Mouse (Mus musculus): Measurements from ENCODE around the gene Zfp58.
"Not testable (repeated sequence)": the region's sequence is repeated elsewhere in the genome, so short reads cannot be mapped to it uniquely, and the experiment has no call there.

The Zfp58 gene

DNA sequence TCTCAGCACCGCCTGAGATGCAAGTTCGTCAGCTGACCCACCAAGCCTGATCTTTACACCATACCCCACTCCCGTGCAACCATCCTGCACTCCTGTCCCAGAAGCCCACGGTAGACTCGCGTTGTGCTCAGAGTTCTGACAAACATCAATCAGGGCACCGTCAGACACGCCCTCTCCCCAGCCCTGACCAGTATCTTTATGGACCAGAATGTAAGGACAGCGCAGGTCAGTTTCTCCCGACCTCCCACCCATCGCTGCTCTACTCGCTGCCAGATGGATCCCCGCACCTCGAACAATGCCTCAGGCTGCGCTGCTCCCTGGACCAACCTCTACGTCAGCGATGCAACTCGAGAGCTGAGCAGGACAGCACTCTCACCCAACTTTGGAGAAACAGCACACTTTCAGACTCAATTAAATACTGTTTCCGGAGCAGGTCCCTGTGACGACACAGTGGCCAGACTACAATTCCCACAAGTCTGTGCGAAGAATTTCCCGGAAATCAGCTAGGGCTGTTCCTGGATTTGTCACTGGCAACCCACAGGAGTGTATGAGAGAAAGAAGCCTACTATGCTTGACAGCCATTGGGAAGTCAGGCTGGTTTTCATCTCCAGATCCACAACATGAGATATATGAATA, at the start of gene Zfp58:
TSS of gene Zfp58 (minus strand) at position 472 of the 636 bp plus-strand sequence.
- DNase-seq (ENCODE audit: inconsistent ontology term), result peak; percentile 84

DNA sequence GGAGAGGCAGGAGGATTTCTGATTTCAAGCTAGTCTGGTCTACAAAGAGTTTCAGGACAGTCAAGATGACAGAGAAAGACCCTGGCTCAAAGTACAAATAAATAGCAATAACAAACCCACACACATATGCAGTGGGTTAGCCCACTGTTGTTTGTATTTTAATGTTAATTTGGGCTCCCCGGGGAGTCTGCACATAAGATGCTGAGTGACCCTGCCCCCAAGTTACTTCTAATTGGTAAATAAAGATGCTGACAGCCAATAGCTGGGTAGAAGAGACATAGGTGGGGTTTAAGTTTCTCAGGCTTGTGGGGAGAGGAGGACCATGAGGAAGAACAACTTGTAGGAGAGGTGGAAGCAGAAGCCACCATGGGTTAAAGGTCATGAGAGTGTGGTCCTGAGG, 45.6 kb upstream of the Zfp58 start:
- no peak for DNase-seq (ENCODE audit: inconsistent ontology term)

- DNase-seq (ENCODE audit: inconsistent ontology term), result no peak
Observed at GRCm38 (mm10) chr13:67527049-67527730, 26.8 kb upstream of the Zfp58 start.

DNA sequence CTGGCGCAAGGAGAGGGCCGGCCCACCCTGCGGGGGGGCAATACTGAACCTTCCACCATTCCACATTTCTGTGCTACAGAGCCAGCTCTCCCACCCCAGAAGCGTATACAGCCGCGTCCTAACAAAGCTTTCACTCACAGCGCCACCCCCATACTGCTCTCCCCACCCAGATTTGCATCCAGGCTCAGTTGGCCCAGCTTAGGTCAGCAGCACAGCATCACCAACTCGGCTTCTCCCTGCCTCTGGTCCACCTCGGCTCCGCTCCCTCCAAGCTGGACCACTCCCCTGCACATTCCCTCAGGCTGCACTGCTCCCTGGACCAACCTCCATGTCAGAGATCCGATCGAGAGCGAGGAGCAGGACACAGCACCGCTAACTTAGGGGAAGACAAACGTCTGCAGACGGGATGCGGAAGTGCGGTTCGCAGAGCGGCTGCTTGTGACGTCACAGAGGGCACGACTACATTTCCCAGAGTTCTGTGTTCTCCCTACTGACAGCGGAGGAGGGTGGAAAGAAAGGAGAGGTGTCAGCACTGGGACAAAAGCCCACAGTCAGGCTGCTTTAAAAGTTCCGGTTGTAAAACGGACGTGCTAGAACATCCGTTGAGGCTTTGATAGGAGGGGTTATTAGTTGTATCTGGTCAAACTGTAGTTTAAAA, 25.5 kb upstream of the Zfp58 start, which contains the start of the genes Gm26965 and Zfp87:
TSS of gene Gm26965 (minus strand) at position 399 of the 658 bp plus-strand sequence.
TSS of gene Zfp87 (minus strand) at position 425 of the 658 bp plus-strand sequence.
- peak; percentile 93 for DNase-seq (ENCODE audit: inconsistent ontology term)

GRCm38 (mm10) chr13:67500908-67501307, 553 bp upstream of the Zfp58 start:
- DNase-seq (ENCODE audit: inconsistent ontology term), result no peak

DNA sequence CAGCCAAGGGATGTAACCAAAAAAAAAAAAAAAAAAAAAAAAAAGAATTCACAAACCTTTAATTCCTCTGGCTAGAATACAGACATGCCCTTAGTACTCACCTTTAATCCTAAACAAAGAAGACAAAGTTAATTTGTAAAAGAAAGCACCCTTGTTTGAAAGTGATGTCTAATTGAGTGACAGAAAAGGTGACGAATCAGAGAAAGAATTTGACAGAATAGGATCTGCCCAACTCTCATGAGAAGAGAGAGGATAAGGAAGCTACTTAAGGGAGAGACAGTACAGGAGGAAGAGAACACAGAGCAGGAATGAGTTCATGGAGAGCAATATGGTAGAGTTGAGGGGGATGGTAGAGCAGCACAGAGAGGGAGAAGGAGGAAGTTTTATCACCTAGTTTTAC, 4.7 kb downstream of the Zfp58 start:
- no peak for DNase-seq (ENCODE audit: inconsistent ontology term)

- DNase-seq (ENCODE audit: inconsistent ontology term), result no peak
Observed at GRCm38 (mm10) chr13:67484424-67484811, 15.9 kb downstream of the Zfp58 start.

GRCm38 (mm10) chr13:67483625-67484423, 16.5 kb downstream of the Zfp58 start, which contains the start of gene Zfp874b:
Zfp874b (minus strand) TSS chr13:67484258.
- peak; percentile 80 for DNase-seq (ENCODE audit: inconsistent ontology term)

DNA sequence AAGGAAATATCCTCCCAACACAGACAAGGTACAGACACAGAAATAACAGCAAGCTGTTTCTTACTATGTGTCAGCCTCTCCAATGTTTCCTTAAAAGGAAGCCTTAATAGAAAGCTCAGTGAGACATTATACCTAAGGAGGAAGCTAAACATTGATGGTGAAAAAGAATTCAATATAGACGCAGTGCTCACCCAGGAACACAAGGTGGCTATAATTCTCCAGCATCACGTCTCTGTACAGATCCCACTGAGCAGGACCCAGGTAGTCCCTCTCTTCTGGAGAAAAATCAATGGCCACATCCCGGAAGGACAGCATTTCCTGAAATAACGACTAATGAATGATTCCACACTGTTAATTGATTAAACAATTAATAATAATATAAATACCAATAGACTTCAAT, 18.8 kb downstream of the Zfp58 start:
- DNase-seq (ENCODE audit: inconsistent ontology term), result no peak

DNA sequence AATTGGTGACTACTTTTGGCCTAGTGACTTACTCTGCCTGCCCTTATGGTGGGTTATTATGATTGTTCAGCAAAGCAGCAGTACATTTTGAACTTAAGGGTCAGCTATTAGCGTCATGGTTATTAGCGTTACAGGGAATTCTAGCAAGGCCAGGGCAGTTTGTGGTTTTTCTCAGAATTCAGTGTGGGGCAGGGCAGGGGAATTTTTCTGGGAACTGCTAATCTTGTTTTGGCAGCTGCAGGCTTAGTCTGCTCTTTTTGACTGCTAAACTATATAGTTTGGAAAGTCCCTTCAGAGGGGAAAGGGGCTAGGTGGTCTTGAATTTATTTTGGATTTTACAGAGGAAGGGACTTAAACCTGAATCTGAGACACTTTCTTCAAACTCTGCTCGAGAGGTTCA, 31.1 kb downstream of the Zfp58 start:
- DNase-seq (ENCODE audit: inconsistent ontology term), result no peak

GRCm38 (mm10) chr13:67463506-67464185, 36.7 kb downstream of the Zfp58 start:
- not testable (repeated sequence) for DNase-seq (ENCODE audit: inconsistent ontology term)

DNA sequence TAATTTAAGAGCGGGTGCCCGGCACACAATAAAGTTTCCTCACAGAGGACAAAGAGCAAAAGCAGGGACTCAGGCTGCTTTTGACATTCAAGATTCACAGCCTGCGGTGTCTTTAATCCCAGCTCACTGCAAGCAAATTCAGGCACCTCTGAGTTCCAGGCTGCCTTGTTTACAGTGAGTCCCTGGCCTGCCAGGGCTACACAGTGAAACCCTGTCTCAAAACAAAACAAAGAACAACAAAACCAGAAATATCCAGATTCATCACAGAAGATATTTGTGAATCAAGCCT, 48.4 kb downstream of the Zfp58 start:
- no peak for DNase-seq (ENCODE audit: inconsistent ontology term)

DNA sequence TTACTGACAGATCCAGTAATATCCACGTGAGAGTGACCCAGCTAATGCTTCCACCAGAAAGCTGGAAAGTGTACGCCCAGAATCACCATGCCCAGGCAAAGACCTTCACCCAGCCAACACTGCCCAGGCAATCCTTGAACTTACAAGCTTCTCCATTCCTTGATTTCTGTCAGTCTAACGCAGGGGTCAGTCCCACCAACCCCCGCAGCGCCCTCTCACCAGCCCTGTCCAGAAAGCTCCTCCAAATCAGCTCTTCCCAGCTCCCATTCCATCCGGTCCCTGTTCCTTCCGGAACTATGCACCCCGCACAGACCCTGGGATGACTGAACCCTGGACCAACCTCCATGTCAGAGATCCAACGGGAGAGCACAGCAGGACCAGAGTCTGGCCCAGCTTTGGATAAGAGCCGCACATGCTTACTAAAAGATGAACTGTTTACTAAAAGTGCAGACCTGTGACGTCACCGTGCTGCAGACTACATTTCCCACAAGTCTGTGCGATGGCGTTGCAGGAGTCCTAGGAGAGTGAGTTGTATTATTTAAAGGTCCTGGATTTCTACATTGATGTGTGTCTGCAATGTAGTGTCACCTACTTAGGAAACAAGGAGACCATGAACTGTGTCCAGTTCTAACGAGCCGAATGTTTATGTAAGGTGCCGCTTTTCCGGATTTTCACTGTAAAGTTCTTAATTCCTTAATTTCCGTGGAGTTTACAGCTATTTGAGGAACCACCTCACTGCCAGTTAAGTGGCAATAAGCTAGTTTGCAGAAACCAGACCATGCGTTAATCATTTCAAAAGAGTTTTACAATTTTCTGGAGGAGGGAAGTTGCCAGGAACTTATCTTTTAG, 49.0 kb downstream of the Zfp58 start, which contains the start of gene Zfp874a:
TSS of gene Zfp874a (minus strand) at position 453 of the 849 bp plus-strand sequence.
- peak; percentile 83 for DNase-seq (ENCODE audit: inconsistent ontology term)
